Mouse (Mus musculus) erythroblast, adult 5-6 weeks (primary cell): Measurements from ENCODE around the gene 4930503E14Rik. TPM values are rescaled to one million over a fixed set of nuclear protein-coding genes. Genes with fewer than 3 reads are reported as not detected.
"Not testable (repeated sequence)": the region's sequence is repeated elsewhere in the genome, so short reads cannot be mapped to it uniquely, and the experiment has no call there.

Experiments
- ATAC-seq: replicated peaks from 2 replicates; pipeline ENCODE4 v1.8.0; 2016; ENCODE audit warnings: moderate number of reproducible peaks, mild to moderate bottlenecking, moderate TSS enrichment, inconsistent platforms; ENCODE audit not compliant: poor library complexity, low FRiP score, severe bottlenecking
- total RNA-seq, 2 experiments: library from RNA; stranded (forward) in 1 of 2; stranded (reverse) in 1 of 2; fragments of 150-400 nt in 1 of 2; fragments of 200-764, 138-1000 nt in 1 of 2; gene quantifications; 2 replicates each; pipeline versions ENCODE4 v1.2.3 to v1.2.4; 2015 to 2017; ENCODE audit warnings: low replicate concordance in 2 of 2

4930503E14Rik gene
- not detected in 2 replicates for total RNA-seq (2015; ENCODE audit: low replicate concordance)
- total RNA-seq (2017; ENCODE audit: low replicate concordance), result not detected in 2 replicates

GRCm38 (mm10) chr14:44213154-44213553 lies at the start of gene 4930503E14Rik:
TSS of gene 4930503E14Rik (minus strand) at chr14:44213254.
- not testable (repeated sequence) for ATAC-seq

GRCm38 (mm10) chr14:44248039-44248438 lies 35.0 kb upstream of the 4930503E14Rik start:
- ATAC-seq, result no peak

GRCm38 (mm10) chr14:44197361-44197760 lies 15.7 kb downstream of the 4930503E14Rik start, which contains the start of gene Gm8212:
TSS of gene Gm8212 (plus strand) at chr14:44197661.
- ATAC-seq, result not testable (repeated sequence)

GRCm38 (mm10) chr14:44123551-44123950 lies 89.5 kb downstream of the 4930503E14Rik start, which contains the start of gene Gm3327:
TSS of gene Gm3327 (plus strand) at chr14:44123851.
- ATAC-seq, result not testable (repeated sequence)

Other genes starting within 250 kb of the 4930503E14Rik start
- not detected in 2 replicates for gene Ang6, start 211.0 kb downstream of the 4930503E14Rik start, total RNA-seq (2015; ENCODE audit: low replicate concordance)
- gene Ang6, start 211.0 kb downstream of the 4930503E14Rik start, total RNA-seq (2017; ENCODE audit: low replicate concordance), result not detected in 2 replicates
- 73.6 and 109 TPM in 2 replicates for gene Ear2, start 110.6 kb downstream of the 4930503E14Rik start, total RNA-seq (2015; ENCODE audit: low replicate concordance)
- gene Ear2, start 110.6 kb downstream of the 4930503E14Rik start, total RNA-seq (2017; ENCODE audit: low replicate concordance), result 95.7 and 162 TPM in 2 replicates
- not detected in 2 replicates for gene Gm3327, start 89.4 kb downstream of the 4930503E14Rik start, total RNA-seq (2015; ENCODE audit: low replicate concordance)
- gene Gm3327, start 89.4 kb downstream of the 4930503E14Rik start, total RNA-seq (2017; ENCODE audit: low replicate concordance), result not detected in 2 replicates
- not detected in 2 replicates for gene Gm8212, start 15.6 kb downstream of the 4930503E14Rik start, total RNA-seq (2015; ENCODE audit: low replicate concordance)
- gene Gm8212, start 15.6 kb downstream of the 4930503E14Rik start, total RNA-seq (2017; ENCODE audit: low replicate concordance), result not detected in 2 replicates
- not detected in 2 replicates for gene Gm8220, start 72.3 kb upstream of the 4930503E14Rik start, total RNA-seq (2015; ENCODE audit: low replicate concordance)
- gene Gm8220, start 72.3 kb upstream of the 4930503E14Rik start, total RNA-seq (2017; ENCODE audit: low replicate concordance), result not detected in 2 replicates
- gene Gm5930, start 125.3 kb upstream of the 4930503E14Rik start, total RNA-seq (2015; ENCODE audit: low replicate concordance), result not detected in 2 replicates
- gene Gm5930, start 125.3 kb upstream of the 4930503E14Rik start, total RNA-seq (2017; ENCODE audit: low replicate concordance), result not detected in 2 replicates
- gene Gm8229, start 152.1 kb upstream of the 4930503E14Rik start, total RNA-seq (2015; ENCODE audit: low replicate concordance), result not detected in 2 replicates
- gene Gm8229, start 152.1 kb upstream of the 4930503E14Rik start, total RNA-seq (2017; ENCODE audit: low replicate concordance), result not detected in 2 replicates
- not detected in 2 replicates for gene Gm3371, start 197.4 kb upstream of the 4930503E14Rik start, total RNA-seq (2015; ENCODE audit: low replicate concordance)
- not detected in 2 replicates for gene Gm3371, start 197.4 kb upstream of the 4930503E14Rik start, total RNA-seq (2017; ENCODE audit: low replicate concordance)
- not detected in 2 replicates for gene Gm8232, start 220.4 kb upstream of the 4930503E14Rik start, total RNA-seq (2015; ENCODE audit: low replicate concordance)
- gene Gm8232, start 220.4 kb upstream of the 4930503E14Rik start, total RNA-seq (2017; ENCODE audit: low replicate concordance), result not detected in 2 replicates